Mouse (Mus musculus): Measurements from ENCODE around the gene Ovol1. TPM values are rescaled to one million over a fixed set of nuclear protein-coding genes. Genes with fewer than 3 reads are reported as not detected.

Ovol1 gene
- total RNA-seq, 2 experiments from 2014 or later: not detected

DNA sequence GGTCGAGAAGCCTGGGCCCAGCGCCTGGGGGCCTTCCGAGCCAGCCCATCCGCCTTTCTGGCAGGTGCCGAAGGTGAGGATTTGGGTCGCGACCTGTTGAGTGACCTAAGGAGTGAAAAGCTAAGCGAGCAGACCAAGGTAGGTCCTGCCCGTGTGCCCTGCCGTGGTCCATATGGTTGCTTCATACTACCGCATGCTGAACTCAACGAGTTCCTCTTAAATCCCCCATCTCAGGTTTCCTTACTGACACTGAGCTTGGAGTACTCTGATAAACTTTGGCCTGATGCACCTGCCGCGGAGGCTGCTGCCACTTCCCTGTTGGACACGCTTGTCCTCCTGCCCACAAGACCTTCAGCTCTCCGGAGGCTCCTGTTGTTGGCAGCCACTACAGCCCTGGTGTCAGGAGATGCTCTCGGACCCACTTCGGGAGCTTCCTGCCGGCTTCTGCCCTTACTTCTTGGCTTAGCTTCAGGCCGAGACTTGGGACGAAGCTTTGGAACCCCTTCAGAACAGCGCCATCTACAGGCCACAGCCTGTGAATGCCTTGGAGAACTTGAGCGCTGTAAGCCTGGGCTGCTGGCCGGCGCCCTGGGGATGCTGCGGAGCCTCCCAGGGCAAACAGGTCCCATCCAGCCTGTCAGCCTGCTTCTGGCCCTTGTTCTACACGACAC lies 8.2 kb upstream of the Ovol1 start:
- DNase-seq: peak; percentile 83 to 88

DNA sequence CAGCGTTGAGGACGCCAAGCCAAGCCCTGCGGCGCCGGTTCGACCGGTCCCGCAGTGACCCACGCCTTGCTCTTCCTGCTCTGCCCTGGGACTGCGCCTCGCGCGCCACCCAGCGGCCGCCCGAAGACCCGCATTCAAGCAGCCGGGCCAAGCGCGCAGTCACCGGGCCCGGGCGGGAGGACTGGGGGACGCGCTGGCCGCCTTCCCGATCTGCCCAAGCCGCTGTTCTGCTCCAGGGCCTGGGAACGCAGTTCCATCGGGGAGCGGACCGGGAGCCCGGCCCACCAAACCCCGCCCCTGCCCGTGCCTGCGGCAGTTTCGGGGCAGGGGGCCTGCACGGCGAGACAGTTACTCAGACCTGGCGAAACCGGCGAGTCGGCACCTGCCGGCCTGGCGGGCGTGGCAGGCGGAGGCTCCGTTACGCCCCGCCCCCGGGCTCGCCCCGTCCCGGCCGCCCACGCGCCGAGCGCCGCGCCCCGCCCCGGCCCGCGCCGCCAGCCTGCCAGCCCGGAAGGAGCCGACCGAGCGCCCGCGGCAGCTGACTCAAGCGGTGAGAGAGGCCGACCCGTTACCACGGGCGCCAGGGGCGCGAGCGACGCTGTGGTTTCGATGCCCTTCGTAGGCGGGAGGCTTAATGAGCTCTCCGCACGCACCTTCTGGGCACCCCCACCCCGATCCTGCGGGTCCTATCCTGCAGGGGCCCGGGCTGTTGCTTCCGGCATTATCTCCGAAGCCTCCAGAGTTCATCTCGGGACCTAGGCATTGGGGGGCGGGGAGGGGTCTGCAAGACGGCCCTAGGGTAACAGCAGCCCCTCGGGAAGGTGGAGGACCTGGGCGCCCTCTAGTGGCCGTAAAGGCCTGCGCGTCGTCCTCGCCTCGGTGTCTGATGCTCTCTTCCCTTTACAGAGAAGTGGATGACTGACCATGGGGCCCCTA lies 7.4 kb upstream of the Ovol1 start, which contains the start of gene Ap5b1:
TSS of gene Ap5b1 (plus strand) at position 492 of the 936 bp plus-strand sequence.
- peak; percentile 91 to 94 for DNase-seq

DNA sequence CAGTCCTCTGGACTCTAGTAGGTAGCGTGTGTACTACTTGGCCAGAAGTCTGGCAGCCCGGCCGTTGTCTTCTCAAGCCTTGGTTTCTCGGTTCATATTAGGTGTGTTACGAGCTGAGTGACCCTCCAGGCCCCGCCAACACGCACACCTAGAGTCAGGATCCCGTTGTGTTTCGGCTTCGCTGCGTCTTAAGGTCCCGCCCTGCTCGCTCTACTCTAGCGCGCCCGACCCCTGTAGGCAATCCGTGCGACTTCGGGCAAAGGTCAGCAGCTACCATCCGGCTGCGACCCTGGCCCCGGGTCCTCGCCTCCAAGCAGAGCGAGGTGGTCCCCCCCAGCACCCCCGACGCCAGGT lies 6.7 kb upstream of the Ovol1 start:
- DNase-seq: no peak

DNA sequence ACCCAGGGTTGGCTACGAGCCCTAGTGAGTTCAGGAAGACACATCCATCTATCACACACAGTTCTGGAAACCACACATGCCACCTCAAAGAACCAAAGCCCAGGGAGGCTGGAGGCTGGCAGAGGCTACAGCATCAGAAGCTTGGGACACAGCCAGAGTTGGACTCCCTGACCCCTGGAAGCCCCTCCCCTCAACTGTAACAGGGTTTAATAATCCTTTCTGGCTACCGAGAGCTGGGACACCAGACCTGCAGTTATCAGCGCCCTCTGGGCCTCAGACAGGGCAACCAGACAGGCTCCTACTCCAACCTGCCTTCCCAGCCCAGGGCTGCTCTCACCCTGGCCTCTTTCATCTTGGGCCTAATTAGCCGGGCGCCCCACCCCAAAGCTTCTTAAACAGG lies 5.9 kb upstream of the Ovol1 start:
- no peak for DNase-seq

DNA sequence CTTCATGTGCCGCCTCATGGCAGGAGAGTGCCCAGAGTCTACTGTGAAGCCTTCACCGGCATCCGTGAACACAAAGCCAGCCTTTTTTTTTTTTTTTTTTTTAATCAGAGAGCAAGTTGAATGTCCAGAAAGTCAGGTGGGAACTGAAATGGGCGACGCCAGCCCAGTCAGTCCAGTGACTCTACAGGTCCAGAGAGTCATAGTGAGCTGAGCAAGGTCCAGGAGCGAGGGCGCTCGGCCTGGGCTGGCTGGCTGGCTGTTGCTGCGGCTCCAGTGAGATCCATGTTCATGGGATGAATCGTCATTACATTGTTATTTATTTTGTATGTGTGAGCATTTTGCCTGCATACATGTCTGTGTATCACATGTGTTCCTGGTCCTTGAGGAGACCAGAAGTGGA lies 2.3 kb upstream of the Ovol1 start:
- no peak for DNase-seq

DNA sequence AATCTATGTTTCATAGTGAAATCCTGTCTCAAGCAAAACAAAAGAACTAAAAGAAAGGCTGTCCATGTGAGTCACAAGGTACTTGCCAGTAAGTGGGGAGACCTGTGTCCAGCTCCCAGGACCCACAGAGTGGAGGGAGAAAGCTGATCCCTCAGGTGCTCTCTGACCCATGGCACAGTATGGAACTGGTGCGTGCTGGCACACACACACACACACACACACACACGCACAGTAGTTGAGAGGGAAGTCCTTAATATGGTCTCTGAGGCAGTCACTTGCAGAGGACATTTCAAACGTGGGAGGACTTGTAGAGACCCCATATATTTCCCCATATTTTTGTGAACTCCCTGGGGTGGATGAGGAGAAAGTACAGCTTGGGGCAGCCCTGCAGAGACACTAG lies 1.4 kb upstream of the Ovol1 start:
- DNase-seq: no peak

DNA sequence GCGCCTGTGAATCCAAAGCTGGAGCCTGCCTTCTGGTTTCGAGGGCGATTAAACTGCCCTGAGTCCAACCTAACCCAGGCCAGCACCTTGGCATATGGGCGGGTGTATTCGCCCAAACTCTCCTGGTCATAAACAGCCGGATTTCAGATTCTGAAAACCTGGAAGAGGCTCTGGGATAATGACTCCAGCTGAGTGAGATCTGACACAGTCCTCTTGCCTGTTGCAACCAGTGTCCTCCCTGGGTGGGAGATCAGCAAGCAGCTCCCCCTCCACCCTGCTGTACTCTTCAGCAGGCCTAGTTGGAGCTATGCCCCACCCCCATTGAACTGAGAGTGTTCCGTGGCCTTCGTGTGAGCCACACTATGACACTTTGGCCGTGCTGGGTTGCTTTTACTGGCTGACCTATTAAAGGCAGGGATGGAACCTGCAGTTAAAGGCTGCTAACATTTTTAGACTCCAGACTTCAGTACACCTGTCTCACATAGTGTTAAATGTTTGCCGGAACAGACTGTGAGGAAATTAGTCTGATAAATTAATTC lies 875 bp upstream of the Ovol1 start:
- DNase-seq: no peak

DNA sequence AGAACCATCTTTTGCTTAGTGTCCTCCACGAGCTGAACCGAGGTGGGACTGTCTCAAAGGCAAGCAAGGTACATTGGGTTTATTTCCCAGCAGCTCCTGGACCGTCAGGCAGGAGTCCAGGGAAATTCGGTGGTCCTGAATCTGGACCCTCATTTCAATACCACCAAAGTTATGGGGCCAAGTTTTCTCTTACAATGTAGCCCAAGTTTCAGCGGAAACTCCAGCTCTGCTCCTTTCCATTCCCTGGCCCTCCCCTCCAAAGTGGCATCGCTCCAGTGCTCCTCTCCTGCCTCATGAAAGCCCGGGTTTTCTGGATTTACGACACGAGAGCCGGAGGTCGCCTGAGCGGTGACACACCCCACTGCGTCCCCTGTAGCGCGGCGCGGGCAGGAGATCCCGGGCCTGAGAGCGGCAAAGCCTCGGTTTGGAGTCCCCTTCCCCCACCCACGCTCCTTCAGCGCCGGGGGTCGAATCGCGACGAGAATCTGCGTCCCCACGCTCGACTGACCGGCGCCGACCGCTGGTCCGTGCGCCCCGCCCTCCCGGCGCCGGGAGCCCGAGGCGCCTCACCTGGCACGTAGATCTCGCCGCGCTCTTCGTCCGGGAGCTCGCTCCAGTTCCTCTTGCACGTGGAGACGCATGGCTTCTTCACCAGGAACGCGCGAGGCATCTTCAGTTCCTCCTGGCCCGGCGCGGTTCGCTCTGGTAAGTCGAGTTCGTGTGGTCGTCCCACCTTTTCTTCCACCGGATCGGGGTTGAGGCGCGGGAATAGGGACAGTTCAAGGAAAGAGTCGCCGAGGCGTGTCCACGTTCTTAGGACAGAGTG lies 602 bp downstream of the Ovol1 start:
- no peak for DNase-seq

DNA sequence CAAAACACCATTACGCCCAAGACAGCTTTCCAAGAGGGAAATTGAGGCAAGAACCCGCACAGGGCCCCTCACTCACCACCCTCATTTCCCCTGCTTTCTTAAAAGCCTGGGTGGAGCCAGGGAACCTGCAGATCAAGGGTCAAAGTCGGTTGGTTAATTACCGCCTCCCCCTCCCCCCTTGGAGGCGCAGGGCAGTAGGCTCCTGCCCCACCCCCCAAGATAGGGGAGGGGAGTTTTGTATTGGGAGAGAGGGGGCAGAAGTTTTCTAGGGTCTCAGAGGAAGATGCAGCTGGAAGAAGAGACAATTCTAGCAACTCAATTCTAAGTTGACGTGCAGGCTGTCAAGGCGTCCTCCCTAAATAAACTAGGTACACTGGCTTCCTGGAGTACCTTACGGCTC lies 1.2 kb downstream of the Ovol1 start:
- no peak for DNase-seq

DNA sequence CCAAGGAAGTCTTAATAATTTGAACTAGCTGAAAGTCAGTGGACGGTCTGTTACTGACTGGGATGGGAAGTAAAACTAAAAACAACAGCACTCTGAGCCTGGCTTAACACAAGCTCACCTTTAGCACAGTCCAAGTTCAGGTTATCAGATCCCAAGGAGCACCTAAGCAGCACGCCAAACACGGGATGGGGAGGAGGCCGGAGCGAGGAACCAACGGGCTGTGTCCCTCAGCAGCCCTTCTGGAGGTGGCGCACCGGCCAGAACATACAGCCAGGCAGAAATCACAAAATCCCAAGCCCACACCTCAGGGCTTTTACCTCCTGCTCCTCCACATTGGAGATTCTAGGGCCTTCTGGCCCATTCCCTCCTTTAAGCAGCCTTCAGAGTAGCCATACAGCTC lies 1.7 kb downstream of the Ovol1 start:
- no peak for DNase-seq

DNA sequence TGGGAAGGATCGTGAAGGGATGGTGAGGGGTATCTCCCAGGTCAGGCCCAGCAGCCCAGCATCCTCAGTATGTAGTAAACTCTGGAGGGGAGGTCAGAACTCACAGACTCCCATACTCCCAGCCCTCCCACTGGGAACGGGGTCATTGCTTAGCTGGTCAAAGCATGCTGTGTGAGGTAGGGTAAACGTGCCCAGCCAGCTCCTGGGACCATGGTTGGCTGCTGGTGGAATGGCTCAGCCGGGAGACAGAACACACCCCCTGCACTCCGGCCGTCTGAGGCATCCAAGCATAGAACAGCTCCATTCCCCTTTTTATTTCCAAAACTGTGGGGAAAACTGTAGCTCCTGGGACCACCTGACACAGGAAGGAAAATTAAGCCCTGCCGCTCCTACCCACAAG lies 2.3 kb downstream of the Ovol1 start:
- DNase-seq: no peak

DNA sequence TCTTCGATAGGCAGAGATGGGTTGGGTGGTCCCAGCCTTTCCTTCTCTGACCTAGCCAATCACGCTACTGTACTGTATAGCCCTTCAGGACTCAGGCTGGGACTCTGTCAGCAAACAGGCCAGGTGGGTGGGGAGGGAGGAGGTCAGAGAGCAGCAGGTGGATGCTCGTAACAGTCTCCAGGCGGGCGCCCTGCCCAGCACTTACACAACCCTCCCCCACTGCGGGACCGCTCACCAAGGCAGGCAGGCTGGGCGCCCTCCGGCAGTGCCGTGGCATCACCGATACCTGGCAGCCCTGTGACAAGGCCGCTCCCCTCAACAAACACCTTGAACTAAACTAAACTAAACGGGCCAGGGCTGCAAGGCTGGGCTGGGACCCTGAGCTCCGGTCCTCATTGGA lies 6.2 kb downstream of the Ovol1 start:
- no peak for DNase-seq

DNA sequence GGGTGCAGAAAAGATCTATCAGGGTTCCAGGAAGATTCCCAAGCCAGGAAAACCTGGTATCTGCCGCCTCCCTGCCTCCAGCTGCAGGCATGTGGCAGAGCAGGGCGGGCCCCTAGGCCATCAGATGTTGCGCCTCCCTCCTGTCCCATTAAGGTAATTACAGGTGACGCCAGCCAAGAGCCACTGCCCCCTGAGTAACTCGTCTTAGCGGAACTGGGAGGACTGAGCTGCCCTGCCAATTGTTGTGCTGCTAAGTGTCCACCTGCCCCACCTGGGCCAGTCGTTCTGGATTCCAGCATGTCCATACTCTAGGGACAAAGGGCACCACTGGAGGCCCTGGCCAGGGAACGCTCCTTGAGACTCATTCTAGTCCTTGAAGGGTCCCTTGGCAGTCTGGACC lies 6.6 kb downstream of the Ovol1 start:
- DNase-seq: no peak

DNA sequence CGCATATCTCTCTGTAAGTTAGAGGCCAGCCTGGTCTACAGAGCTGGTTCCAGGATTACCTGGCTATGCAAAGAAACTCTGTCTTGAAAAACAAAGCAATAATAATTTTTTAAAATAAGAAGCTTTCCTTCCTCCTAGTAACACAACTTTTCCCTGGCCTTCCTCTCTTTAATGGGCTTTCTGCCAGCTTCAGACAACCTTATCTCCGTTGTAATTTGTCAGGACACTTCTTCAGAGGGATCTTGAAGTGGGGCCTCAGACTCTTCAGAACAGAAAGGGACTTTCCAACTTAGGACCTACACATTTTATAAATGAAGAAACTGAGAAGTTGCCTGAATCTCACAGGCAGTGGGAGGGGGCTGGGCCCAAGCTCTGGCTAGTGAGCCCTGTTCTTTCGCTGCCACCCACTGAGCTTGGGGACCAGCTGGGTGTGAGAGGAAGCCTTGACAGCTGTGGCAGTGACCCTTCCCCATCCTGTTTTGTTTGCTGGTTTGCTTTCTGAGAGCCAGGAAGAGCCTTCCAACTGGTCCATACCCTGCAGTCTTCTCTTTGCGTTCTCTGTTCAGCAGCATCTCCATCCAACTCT lies 12.9 kb downstream of the Ovol1 start:
- no peak for DNase-seq

DNA sequence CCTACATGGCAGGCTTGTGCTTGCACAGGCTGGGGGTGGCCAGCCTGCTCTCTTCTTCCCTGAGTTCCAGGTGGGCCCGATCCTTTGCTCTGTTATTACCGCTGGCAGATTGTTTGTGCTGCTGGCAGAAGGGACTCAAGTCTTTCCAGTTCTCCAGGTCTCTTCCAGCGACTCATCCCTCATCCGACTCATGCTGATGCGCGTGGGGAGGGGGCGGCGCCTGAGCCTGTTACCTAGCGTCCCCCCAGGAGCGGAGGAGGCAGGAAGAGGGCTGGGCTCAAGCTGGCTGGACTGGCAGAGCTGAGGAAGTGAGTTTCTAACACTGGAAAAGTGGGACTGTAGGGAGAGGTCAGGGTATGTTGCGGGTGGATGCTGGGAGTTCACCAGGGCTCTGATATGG lies 16.4 kb downstream of the Ovol1 start:
- DNase-seq: no peak

DNA sequence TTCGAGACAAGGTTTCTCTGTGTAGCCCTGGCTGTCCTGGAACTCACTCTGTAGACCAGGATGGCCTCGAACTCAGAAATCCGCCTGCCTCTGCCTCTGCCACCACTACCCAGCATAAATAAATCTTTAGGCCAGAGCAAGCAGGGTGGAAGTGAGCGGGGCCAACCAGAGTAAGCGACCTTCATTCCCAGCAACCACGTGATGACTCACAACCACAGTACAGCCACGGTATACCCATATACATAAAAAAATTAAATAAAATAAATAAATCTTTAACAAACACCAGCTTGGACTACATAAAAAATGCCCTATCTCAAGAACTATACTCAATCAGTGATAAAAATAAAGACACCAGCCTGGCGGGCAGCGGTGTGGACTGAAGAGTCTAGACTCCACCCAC lies 17.1 kb downstream of the Ovol1 start:
- no peak for DNase-seq

DNA sequence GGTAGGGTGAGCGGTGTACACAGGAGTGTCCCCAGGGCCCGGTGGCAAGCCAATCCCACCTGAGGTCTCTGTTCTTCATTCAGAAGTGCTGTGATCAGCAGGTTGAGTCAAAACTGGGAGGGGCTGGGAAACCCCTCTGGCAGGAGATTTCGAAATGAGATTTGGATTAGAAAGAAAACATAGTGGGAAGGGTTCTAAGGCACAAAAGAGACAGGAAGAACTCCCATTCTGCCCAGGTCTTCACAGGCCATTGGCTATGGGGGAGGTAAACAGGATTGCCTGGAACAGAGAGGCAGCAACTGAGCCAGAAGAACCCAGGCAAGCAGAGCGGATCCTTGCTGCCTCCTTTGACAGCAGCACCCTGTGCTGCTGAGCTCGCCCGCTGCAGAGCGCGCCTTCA lies 21.7 kb downstream of the Ovol1 start:
- DNase-seq: no peak

DNA sequence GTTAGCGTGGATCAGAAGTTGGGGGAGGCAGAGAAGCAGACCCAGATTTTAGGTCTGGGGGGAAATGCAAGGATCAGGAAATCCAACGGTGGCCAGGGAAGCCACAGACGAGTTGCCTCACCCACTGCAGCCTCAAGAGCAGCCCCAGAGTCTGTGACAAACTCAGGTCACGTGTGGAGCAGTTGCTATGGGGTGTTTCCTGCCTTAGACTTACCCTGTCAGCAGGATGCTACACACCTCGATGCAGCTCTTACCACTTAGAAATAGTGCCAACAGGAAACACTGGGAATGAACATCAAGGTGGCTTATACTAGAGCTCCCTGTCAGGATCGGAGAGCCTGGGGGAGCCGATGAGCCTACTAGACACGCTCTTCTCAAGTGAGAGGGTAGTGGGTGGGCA lies 27.9 kb downstream of the Ovol1 start:
- DNase-seq: no peak

DNA sequence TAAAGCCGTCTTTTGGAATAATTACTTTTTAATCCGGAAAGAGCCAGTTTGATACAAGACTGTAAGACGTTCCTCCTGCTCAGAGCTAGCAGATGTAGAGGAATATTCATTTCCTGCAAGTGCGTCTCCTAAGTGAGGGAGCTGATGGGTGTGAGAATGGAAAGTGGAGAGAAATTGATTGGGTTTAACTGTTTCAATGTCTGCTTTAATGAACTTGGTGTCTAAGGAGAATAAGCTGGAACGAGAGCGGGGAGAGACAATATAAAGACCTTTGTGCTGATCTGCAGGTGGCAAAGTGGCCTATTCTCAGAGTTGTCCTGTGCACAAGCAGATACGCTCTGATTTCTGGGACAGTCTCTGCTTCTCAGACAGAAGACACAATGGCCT lies 30.3 kb downstream of the Ovol1 start:
- no peak for DNase-seq

DNA sequence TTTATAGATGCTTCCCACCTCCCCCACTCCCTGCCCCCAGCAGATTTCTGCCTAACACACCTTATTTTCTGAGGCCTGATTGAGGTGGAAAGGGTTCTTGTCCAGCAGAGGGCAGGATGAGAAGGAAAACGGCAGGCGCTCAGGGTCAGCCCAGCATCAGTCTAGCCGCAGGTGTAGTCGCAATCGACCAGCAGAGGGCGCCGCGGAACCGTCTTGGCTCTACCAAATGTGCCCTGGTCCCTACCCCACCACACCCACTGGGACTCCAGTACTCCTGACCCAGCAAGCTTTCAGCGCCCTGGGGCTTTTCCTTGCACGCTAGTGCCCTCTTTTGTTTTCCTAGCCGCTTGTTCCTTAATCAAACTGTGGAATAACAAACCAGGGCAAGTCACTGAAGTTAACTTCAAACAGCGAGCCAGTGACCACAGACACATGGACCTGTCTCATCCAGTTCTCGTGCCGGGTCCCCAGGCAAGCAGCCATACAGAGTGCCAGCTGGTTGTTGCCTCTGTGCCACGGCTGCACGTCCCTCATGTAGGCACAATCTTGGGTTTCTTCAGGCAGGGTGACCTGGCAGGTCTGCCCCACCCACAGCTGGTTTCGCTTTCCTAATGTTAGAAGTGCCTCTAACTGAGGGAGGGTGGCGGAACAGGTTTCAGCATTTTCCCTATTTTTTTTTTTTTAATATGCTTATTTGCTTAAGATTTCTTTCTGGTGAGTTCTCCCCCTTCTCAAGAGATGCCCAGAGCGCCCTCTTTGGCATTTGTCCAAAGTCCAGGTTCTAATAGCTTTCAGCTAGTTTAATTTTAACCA lies 30.9 kb downstream of the Ovol1 start:
- DNase-seq: peak; percentile 98

DNA sequence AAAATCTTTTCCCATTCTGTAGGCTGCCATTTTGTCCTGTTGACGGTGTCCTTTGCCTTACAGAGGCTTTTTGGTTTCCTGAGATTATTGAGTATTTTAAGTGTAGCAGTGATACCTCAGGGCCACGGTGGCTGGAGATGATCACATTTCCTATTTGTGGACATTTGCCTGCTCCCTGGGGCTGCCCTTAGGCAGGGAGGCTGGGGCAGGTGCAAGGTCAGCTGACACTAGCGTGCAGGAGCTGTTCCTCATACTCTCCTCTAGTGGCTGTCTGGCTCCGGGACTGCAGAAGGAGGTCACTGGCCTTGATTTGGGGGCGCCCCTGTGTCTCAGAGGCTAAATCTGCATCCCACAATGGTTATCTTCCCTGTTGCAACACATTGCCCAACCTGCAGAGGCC lies 35.2 kb downstream of the Ovol1 start:
- no peak for DNase-seq
